Mouse (Mus musculus) heart, embryonic 15.5 days (tissue): ENCODE results near the gene Sigirr. TPM values are rescaled to one million over a fixed set of nuclear protein-coding genes. Genes with fewer than 3 reads are reported as not detected.
A peak's percentile ranks its signal among the peaks of the same experiment; 100 is the strongest.

Experiments
- ATAC-seq: fragments of 200-750 bp; cut with Nextera tagmentation; replicated peaks from 2 replicates; pipeline ENCODE4 v1.8.0; 2017; ENCODE audit warnings: low read depth, moderate TSS enrichment; ENCODE audit not compliant: insufficient number of reproducible peaks, insufficient read depth, low FRiP score
- H3K27ac ChIP-seq: fragments of 300-500 bp; sonication (generic); 2 replicates; pipeline ENCODE4 v1.5.1; 2015; ENCODE audit warnings: mild to moderate bottlenecking, inconsistent platforms
- H3K27me3 ChIP-seq: fragments of 300-500 bp; sonication (generic); 2 replicates; pipeline ENCODE4 v1.6.1; 2015; ENCODE audit warnings: inconsistent platforms
- H3K36me3 ChIP-seq: fragments of 300-500 bp; sonication (generic); 2 replicates; pipeline ENCODE4 v1.6.1; 2015; ENCODE audit warnings: mild to moderate bottlenecking, inconsistent platforms
- H3K4me1 ChIP-seq: fragments of 300-500 bp; sonication (generic); replicated peaks from 2 replicates; pipeline ENCODE4 v1.6.1; 2015; ENCODE audit warnings: inconsistent platforms
- H3K4me2 ChIP-seq: fragments of 300-500 bp; sonication (generic); 2 replicates; pipeline ENCODE4 v1.6.1; 2015; ENCODE audit warnings: inconsistent platforms, mild to moderate bottlenecking, moderate library complexity
- H3K4me3 ChIP-seq: fragments of 300-500 bp; sonication (generic); 2 replicates; pipeline ENCODE4 v1.5.1; 2015; ENCODE audit warnings: mild to moderate bottlenecking, inconsistent platforms
- H3K9ac ChIP-seq: fragments of 300-500 bp; sonication (generic); 2 replicates; pipeline ENCODE4 v1.6.1; 2015; ENCODE audit warnings: mild to moderate bottlenecking, inconsistent platforms
- H3K9me3 ChIP-seq: fragments of 300-500 bp; sonication (generic); replicated peaks from 2 replicates; pipeline ENCODE4 v1.6.1; 2016; ENCODE audit warnings: inconsistent platforms
- WGBS: fragments of 180-500 bp; shearing (Covaris S2); methylation state at CpG from one replicate; pipeline ENCODE4 v1.1.7; 2015; ENCODE audit warnings: mixed read lengths; 5-methylcytosine and 5-hydroxymethylcytosine counted together
- polyA plus RNA-seq: library from polyadenylated mRNA; unstranded; fragments of >200 nt; fragmentation: Nextera tagmentation; extraction: Ambion mirVana; gene quantifications from 2 replicates; pipeline ENCODE4 v1.2.1, GENCODE M21; 2015

Gene Sigirr
- polyA plus RNA-seq, 1 experiment from 2014 or later: 3.6 TPM

DNA sequence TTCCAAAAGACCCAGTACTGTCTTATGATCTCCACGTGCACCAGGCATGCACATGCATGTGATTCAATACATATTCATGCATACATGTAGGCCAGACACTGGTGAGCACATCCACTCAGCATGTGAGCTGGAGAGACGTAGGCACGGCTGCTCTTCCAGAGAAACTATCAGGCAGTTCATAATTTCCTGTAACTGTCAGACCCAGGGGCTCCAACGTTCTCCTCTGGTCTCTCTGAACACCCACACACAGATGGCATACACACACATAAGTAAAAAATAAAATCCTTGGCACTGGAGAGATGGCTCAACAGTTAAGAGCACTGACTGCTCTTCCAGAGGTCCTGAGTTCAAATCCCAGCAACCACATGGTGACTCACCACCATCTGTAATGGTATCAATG is 26.6 kb downstream of the Sigirr start:
- H3K9me3 ChIP-seq: no peaks in the 10 kb centered on the region
- H3K4me2 ChIP-seq: no peak overlapping the region
- no peak for ATAC-seq
- peaks cover 15% of the 10 kb centered on the region for H3K4me1 ChIP-seq
- WGBS: 77% methylated on average over 4 of the region's 4 CpGs
- H3K27me3 ChIP-seq: peaks cover 70% of the 10 kb centered on the region
- H3K36me3 ChIP-seq: no peaks in the 10 kb centered on the region
- H3K9ac ChIP-seq: no peak overlapping the region
- no peak overlapping the region for H3K4me3 ChIP-seq
- H3K27ac ChIP-seq: no peak overlapping the region

DNA sequence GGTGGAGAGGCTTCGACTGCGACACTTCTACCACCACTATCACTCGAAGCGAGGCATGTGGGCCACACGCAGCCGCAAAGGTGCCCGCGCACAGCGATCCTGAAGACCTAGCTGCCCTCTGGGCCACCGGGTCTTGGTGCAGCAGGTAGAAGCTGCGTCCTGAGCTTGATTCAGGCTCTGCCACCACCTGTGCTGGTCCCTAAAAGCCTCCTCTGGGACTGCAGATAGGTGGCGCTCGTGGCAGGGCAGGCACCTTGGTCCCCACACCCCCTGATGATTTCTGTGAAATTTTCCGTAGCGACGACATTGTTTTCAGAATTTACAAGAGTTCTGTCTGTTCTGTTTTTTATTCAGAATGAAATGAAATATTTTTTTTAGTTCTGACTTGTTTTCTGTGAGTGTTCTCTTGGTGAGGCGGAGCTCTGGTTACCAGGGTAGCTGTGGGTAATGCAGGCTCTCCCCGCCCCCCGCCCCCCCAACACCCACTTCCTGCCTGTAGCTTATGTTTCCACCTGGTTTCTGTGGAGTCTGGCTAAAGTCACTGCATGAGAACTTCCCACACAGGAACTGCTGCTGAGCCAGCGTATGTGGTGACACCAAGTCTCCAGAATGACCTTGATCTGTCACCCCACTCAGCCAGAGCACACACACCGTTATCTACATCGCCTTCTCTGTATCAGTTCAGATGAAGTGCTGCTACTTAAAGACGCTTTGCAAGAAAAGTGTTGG is 28.2 kb downstream of the Sigirr start:
- Histone ChIP-seq H3K36me3 (no peaks in the 10 kb centered on the region), H3K27ac (no peak overlapping the region), H3K9me3 (no peaks in the 10 kb centered on the region), H3K4me1 (peaks cover 15% of the 10 kb centered on the region), H3K27me3 (peaks cover 71% of the 10 kb centered on the region), H3K4me3 (no peak overlapping the region), H3K4me2 (0 out of 2 replicates have a peak overlapping the region, but pooled peaks have one; percentile 16), H3K9ac (no peak overlapping the region)
- 17% methylated on average over 23 of the region's 23 CpGs for WGBS
- peak; percentile 40 for ATAC-seq

- peaks cover 15% of the 10 kb centered on the region for H3K4me1 ChIP-seq
- H3K9ac ChIP-seq: peak overlapping the region; percentile 35; the same call in 1 of the 2 replicates
- H3K4me3 ChIP-seq: peak overlapping the region; percentile 44
- no peak overlapping the region for H3K27ac ChIP-seq
- H3K36me3 ChIP-seq: no peaks in the 10 kb centered on the region
- H3K27me3 ChIP-seq: peaks cover 67% of the 10 kb centered on the region
- no peaks in the 10 kb centered on the region for H3K9me3 ChIP-seq
- peak overlapping the region; percentile 77 for H3K4me2 ChIP-seq
- peak; percentile 5; the same call in 1 of the 2 replicates for ATAC-seq
- WGBS: under 1% methylated on average over 51 of the region's 51 CpGs
These were observed 30.1 kb downstream of the Sigirr start for GRCm38 (mm10) chr7:141070058-141070862.

- no peak overlapping the region for H3K27ac ChIP-seq
- WGBS: 64% methylated on average over 19 of the region's 19 CpGs
- H3K4me2 ChIP-seq: no peak overlapping the region
- H3K9me3 ChIP-seq: no peaks in the 10 kb centered on the region
- H3K27me3 ChIP-seq: peaks cover 68% of the 10 kb centered on the region
- no peak overlapping the region for H3K4me3 ChIP-seq
- H3K36me3 ChIP-seq: no peaks in the 10 kb centered on the region
- H3K4me1 ChIP-seq: peaks cover 15% of the 10 kb centered on the region
- no peak overlapping the region for H3K9ac ChIP-seq
- ATAC-seq: no peak
These were observed 32.0 kb downstream of the Sigirr start for GRCm38 (mm10) chr7:141068351-141068750.

- H3K36me3 ChIP-seq: no peaks in the 10 kb centered on the region
- 85% methylated on average over 7 of the region's 7 CpGs for WGBS
- peaks cover 12% of the 10 kb centered on the region for H3K4me1 ChIP-seq
- no peak for ATAC-seq
- no peak overlapping the region for H3K9ac ChIP-seq
- peaks cover 73% of the 10 kb centered on the region for H3K27me3 ChIP-seq
- H3K4me3 ChIP-seq: no peak overlapping the region
- H3K4me2 ChIP-seq: no peak overlapping the region
- no peak overlapping the region for H3K27ac ChIP-seq
- H3K9me3 ChIP-seq: no peaks in the 10 kb centered on the region
These were observed 35.8 kb downstream of the Sigirr start for GRCm38 (mm10) chr7:141064576-141064975.

GRCm38 (mm10) chr7:141064175-141064574 is 36.2 kb downstream of the Sigirr start:
- Histone ChIP-seq H3K4me2 (no peak overlapping the region), H3K4me3 (no peak overlapping the region), H3K9ac (no peak overlapping the region), H3K27me3 (peaks cover 75% of the 10 kb centered on the region), H3K27ac (no peak overlapping the region), H3K36me3 (no peaks in the 10 kb centered on the region), H3K4me1 (peaks cover 12% of the 10 kb centered on the region), H3K9me3 (no peaks in the 10 kb centered on the region)
- WGBS: 64% methylated on average over 7 of the region's 7 CpGs
- no peak for ATAC-seq

GRCm38 (mm10) chr7:141063353-141063752 is 37.0 kb downstream of the Sigirr start:
- Histone ChIP-seq H3K27me3 (peaks cover 75% of the 10 kb centered on the region), H3K4me3 (no peak overlapping the region), H3K27ac (no peak overlapping the region), H3K9me3 (no peaks in the 10 kb centered on the region), H3K9ac (no peak overlapping the region), H3K36me3 (no peaks in the 10 kb centered on the region), H3K4me2 (no peak overlapping the region), H3K4me1 (peaks cover 12% of the 10 kb centered on the region)
- 81% methylated on average over 3 of the region's 3 CpGs for WGBS
- ATAC-seq: no peak

- H3K36me3 ChIP-seq: no peaks in the 10 kb centered on the region
- peaks cover 12% of the 10 kb centered on the region for H3K4me1 ChIP-seq
- 69% methylated on average over 7 of the region's 7 CpGs for WGBS
- H3K9ac ChIP-seq: no peak overlapping the region
- no peak overlapping the region for H3K4me2 ChIP-seq
- no peak for ATAC-seq
- H3K4me3 ChIP-seq: no peak overlapping the region
- no peaks in the 10 kb centered on the region for H3K9me3 ChIP-seq
- no peak overlapping the region for H3K27ac ChIP-seq
- H3K27me3 ChIP-seq: peaks cover 67% of the 10 kb centered on the region
These were observed 37.8 kb downstream of the Sigirr start for GRCm38 (mm10) chr7:141062525-141062924.

DNA sequence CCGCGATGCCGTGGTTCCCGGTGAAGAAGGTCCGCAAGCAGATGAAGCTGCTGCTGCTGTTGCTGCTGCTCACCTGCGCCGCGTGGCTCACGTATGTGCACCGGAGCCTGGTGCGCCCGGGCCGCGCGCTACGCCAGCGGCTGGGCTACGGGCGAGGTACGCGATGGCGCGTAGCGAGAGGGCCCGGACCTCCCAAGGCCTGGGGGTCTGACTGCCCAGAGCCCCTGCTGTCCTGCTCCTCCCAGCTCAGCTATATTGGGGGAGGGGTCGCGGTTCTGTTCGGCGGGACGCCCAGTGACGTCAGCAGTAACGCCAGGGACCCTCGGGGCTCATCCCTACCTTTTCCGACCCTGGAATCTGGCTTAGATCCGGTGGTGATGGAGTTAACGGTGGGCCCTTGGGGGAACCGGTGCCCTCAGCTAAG is 39.1 kb downstream of the Sigirr start:
- Histone ChIP-seq H3K9me3 (no peaks in the 10 kb centered on the region), H3K4me3 (peak overlapping the region; percentile 60), H3K27ac (no peak overlapping the region), H3K27me3 (peaks cover 58% of the 10 kb centered on the region), H3K4me2 (peak overlapping the region; percentile 96), H3K9ac (peak overlapping the region; percentile 55), H3K4me1 (peaks cover 12% of the 10 kb centered on the region), H3K36me3 (no peaks in the 10 kb centered on the region)
- WGBS: 3% methylated on average over 37 of the region's 37 CpGs
- peak; percentile 8; the same call in 1 of the 2 replicates for ATAC-seq

GRCm38 (mm10) chr7:141060426-141061242 is 39.7 kb downstream of the Sigirr start, which contains the start of gene B4galnt4:
Gene B4galnt4 (plus strand): TSS chr7:141061104.
- Histone ChIP-seq H3K9ac (peak within 1 kb of the TSS; percentile 55), H3K4me3 (peak within 1 kb of the TSS; percentile 60), H3K4me2 (peak within 1 kb of the TSS; percentile 96), H3K27ac (no peak within 1 kb of the TSS), H3K4me1 (peaks cover 12% of the 10 kb centered on the region), H3K9me3 (no peaks in the 10 kb centered on the region), H3K36me3 (no peaks in the 10 kb centered on the region), H3K27me3 (peaks cover 58% of the 10 kb centered on the region)
- WGBS: under 1% methylated on average over 72 of the region's 72 CpGs
- peak; percentile 88 for ATAC-seq

- Histone ChIP-seq H3K36me3 (no peaks in the 10 kb centered on the region), H3K27me3 (peaks cover 58% of the 10 kb centered on the region), H3K4me3 (peak overlapping the region; percentile 60), H3K27ac (no peak overlapping the region), H3K4me1 (peaks cover 12% of the 10 kb centered on the region), H3K4me2 (peak overlapping the region; percentile 96), H3K9ac (no peak overlapping the region), H3K9me3 (no peaks in the 10 kb centered on the region)
- no peak for ATAC-seq
- 66% methylated on average over 2 of the region's 2 CpGs for WGBS
These were observed 40.4 kb downstream of the Sigirr start for GRCm38 (mm10) chr7:141059929-141060328.
